Mouse (Mus musculus) ES-Bruce4 (cell line): ENCODE measurements around the gene Dusp23.

Experiments used
- CTCF ChIP-seq: IDR thresholded peaks from one replicate; pipeline ENCODE4 v1.8.1; 2011; ENCODE audit warnings: low read depth, low read length
- EP300 ChIP-seq: IDR thresholded peaks from 2 replicates; pipeline ENCODE4 v1.6.1; 2011; ENCODE audit warnings: low read depth, low read length; ENCODE audit not compliant: insufficient read depth
- POLR2A ChIP-seq: IDR thresholded peaks from one replicate; pipeline ENCODE4 v1.8.1; 2011; ENCODE audit warnings: low read length; ENCODE audit not compliant: insufficient read depth

DNA sequence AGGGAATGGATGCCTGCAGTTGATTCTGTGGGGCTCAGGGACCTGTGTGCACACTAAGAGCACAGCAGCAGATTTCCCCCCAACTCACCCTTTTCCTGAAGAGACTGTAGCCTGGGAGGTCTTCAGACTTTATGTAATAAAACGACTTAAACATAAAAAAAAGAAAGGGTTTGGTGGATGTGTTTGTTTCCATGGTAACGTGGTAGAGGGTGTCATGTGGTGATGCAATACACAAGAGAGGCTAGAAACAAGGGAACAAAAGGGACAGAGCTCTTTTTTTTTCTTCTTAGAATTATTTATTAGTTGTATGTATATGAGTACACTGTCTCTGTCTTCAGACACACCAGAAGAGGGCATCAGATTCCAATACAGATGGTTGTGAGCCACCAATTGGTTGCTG lies 32.7 kb upstream of the Dusp23 start:
- no peak for TF ChIP-seq CTCF
- no peak for TF ChIP-seq EP300
- no peak for TF ChIP-seq POLR2A
